Mouse (Mus musculus): Measurements from ENCODE around the gene Serpinb11.

Serpinb11 gene

GRCm38 (mm10) chr1:107360898-107361297 lies at the start of gene Serpinb11:
Gene Serpinb11, plus strand, starts transcription at chr1:107361198.
- ATAC-seq (ENCODE audit: low TSS enrichment), result no peak

- ATAC-seq (ENCODE audit: low TSS enrichment), result peak; percentile 34; the same call in 1 of the 2 replicates
These were observed 15.0 kb upstream of the Serpinb11 start for GRCm38 (mm10) chr1:107345979-107346378.

GRCm38 (mm10) chr1:107346788-107347187 lies 14.2 kb upstream of the Serpinb11 start:
- no peak for ATAC-seq (ENCODE audit: low TSS enrichment)

GRCm38 (mm10) chr1:107350392-107350791 lies 10.6 kb upstream of the Serpinb11 start:
- no peak for ATAC-seq (ENCODE audit: low TSS enrichment)

- no peak for ATAC-seq (ENCODE audit: low TSS enrichment)
These were observed 9.9 kb upstream of the Serpinb11 start for GRCm38 (mm10) chr1:107351115-107351514.

DNA sequence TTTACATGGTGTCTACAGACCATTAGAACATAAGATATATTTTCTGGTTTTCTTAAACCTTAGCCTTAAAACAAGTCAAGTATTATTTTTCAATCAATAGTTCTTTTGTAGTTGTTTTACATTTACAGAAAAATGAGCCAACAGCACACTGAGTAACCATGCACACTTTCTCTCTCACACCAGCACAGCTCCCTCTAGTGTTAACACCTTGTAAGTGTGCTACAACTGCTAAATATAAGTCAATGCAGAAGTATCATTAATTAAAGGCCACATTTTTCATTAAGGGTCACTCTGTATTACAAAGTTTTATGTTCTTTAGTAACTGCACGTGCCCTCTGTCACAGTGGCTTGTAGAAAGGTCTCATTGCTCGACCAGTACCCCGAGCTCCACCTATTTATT lies 8.0 kb upstream of the Serpinb11 start:
- no peak for ATAC-seq (ENCODE audit: low TSS enrichment)

- ATAC-seq (ENCODE audit: low TSS enrichment), result peak; percentile 70
These were observed 5.0 kb downstream of the Serpinb11 start for GRCm38 (mm10) chr1:107365973-107366372.

DNA sequence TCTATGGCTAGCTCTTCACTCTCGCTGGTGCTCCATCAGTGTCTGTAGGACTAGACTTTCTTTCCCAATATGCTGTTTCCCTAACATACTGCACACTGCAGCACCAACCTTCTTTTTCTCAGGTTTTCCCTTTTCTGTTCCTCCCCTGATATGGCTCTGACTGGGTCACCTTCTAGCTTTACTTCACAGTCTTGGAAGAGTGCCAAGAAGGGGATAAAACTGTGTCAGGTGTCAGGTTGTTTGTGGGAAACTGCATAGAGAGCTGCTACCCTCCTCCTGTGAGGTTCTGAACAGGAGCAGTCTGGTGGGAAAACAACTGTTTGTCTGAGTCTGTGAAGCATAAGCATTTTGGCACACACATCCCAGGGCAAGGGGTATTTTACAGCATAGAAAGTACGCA lies 7.9 kb downstream of the Serpinb11 start:
- no peak for ATAC-seq (ENCODE audit: low TSS enrichment)

- ATAC-seq (ENCODE audit: low TSS enrichment), result no peak
These were observed 16.0 kb downstream of the Serpinb11 start for GRCm38 (mm10) chr1:107376952-107377351.

DNA sequence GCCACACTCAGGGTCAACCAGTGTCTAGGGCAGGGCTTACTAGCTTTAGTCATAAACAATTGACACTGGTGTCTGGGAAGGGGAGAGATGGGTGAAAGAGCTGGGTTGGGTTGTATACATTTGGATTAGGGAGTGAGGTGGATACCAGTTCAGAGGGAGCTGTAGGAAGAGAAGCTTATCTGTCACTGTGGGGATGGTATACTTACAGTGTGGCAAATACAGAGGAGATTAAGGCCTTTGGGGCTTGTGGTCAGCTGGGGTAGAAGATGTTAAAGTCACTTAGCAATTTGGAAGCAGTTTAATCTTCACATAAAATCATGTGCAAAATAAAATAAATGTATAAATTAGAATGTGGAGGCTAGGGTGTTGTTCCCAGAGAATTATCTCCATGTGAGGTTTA lies 17.4 kb downstream of the Serpinb11 start:
- ATAC-seq (ENCODE audit: low TSS enrichment), result no peak

DNA sequence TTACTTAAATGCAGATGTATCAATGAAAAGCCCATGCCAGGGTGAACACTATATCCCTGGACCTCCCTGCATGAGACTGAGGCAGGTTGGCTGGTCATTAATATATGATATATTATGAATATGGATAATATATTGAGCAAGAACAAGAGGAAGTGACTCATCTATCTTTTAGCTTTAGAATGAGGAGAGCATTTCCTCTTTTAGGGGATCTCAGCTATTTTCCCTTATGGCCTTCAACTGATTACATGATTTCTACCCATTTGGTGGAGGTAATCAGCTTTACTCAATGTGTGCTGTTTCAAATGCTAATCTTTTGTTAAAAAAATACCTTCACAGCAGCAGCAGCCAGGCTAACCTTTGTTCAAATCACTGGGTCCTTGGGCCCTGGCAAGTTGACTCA lies 20.5 kb downstream of the Serpinb11 start:
- ATAC-seq (ENCODE audit: low TSS enrichment), result no peak

GRCm38 (mm10) chr1:107382404-107382803 lies 21.4 kb downstream of the Serpinb11 start:
- no peak for ATAC-seq (ENCODE audit: low TSS enrichment)

- ATAC-seq (ENCODE audit: low TSS enrichment), result peak; percentile 97
These were observed 23.5 kb downstream of the Serpinb11 start for GRCm38 (mm10) chr1:107384532-107384931.

DNA sequence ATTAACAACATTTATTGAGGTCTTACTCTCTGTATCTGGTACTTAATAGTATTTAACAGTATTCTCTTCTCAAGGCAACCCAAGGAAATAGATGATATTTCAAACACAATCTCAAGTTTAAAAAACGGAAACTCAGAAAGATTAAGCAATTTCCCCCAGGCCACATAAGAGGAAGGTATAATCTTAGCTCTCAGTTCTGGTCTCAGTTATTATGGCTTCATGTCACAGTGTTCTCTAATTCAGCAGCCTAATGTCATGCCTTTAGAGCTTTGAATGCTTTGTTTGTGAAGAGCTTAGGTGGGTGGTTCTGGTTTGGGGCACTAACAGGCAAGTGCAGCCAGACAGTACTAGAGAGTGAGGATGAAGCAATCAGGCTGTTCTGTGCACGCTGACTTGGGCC lies 28.8 kb downstream of the Serpinb11 start:
- ATAC-seq (ENCODE audit: low TSS enrichment), result no peak

- no peak for ATAC-seq (ENCODE audit: low TSS enrichment)
These were observed 36.5 kb downstream of the Serpinb11 start for GRCm38 (mm10) chr1:107397481-107397880.

DNA sequence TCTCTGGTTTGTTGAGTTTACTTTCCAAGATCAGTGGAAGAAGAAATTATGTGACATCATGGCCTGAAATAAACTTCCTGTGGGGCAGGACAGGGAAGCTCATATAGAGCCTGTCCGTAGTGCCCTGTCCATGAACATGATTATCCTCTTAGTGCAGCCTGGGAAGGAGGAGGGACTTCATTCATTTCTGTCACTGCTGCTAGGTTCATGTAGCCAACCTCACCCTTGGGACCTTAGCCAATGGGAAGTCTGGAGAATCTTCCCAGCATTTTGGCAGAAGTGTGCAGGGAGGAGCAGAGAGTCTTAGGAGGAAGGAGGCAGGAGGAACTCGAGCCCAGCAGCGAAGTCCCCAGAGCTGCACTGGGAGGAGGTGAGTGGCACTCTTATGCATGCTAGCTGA lies 38.4 kb downstream of the Serpinb11 start, which contains the start of gene Serpinb7:
Gene Serpinb7 (plus strand): TSS at position 301 of the 400 bp plus-strand sequence.
- ATAC-seq (ENCODE audit: low TSS enrichment), result no peak

DNA sequence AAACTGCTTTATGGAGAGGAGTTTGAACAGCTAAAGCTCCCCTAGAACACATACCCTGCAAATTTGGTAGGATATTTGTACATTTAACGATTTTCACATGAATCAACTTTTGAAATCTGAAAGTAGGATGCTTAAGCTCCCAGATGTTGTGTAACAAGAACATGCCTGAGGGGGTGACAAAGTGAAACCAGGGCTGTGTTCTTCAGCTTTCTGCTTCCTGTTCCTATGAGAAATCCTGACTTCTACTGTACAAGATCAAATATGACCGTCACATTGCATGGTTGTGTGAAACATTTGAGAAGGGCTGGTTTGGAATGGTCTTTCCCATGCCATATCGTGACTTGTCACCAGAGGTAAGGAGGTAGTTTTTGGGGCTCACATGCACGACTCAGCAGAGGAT lies 41.1 kb downstream of the Serpinb11 start:
- no peak for ATAC-seq (ENCODE audit: low TSS enrichment)

DNA sequence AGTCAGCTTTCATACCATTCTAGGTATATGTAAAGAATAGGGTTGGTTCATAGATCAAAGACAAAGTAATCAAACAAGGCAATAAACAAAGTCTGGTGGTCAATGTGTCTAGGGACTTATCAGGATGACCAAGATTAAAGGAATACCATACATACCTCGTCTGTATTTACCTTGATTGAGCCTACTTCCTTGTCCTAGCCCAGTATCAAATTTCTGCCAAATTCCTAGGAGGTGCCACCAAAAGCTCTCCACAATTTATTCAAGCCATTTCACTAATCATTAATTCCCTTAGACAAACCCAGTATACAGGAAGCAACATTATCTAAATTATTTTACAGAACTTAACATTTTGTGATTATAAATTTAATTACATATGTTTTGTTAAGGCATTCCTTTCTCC lies 53.7 kb downstream of the Serpinb11 start:
- ATAC-seq (ENCODE audit: low TSS enrichment), result no peak

- no peak for ATAC-seq (ENCODE audit: low TSS enrichment)
These were observed 61.5 kb downstream of the Serpinb11 start for GRCm38 (mm10) chr1:107422487-107422886.

Measured in frontal cortex, adult (tissue).